Mouse (Mus musculus) heart, adult 11 months (tissue): Measurements from ENCODE around the gene Ttc23.
A peak's percentile ranks its signal among the peaks of the same experiment; 100 is the strongest.

ENCODE experiments used
- DNase-seq: peaks from one replicate; pipeline ENCODE4 v3.0.0; 2022

The Ttc23 gene

GRCm38 (mm10) chr7:67754606-67755005, 107.4 kb downstream of the Ttc23 start:
- DNase-seq = peak; percentile 98

GRCm38 (mm10) chr7:67755366-67755765, 108.2 kb downstream of the Ttc23 start:
- peak; percentile 81 for DNase-seq

- peak; percentile 68 for DNase-seq
These were observed 109.4 kb downstream of the Ttc23 start for GRCm38 (mm10) chr7:67756636-67757035.

- DNase-seq = peak; percentile 97
These were observed 111.3 kb downstream of the Ttc23 start for GRCm38 (mm10) chr7:67758506-67758857.

GRCm38 (mm10) chr7:67758858-67759628, 111.8 kb downstream of the Ttc23 start:
- DNase-seq = no peak

GRCm38 (mm10) chr7:67759629-67759995, 112.4 kb downstream of the Ttc23 start, which contains the start of gene Synm:
TSS of gene Synm (minus strand) at chr7:67759742.
- DNase-seq = peak; percentile 99

GRCm38 (mm10) chr7:67763625-67764024, 116.4 kb downstream of the Ttc23 start:
- no peak for DNase-seq

- DNase-seq = no peak
These were observed 120.9 kb downstream of the Ttc23 start for GRCm38 (mm10) chr7:67768125-67768524.

- no peak for DNase-seq
These were observed 122.3 kb downstream of the Ttc23 start for GRCm38 (mm10) chr7:67769487-67769886.

GRCm38 (mm10) chr7:67772231-67772630, 125.0 kb downstream of the Ttc23 start:
- no peak for DNase-seq

- DNase-seq = no peak
These were observed 128.4 kb downstream of the Ttc23 start for GRCm38 (mm10) chr7:67775623-67776022.

- DNase-seq = no peak
These were observed 129.6 kb downstream of the Ttc23 start for GRCm38 (mm10) chr7:67776636-67777305.

- DNase-seq = no peak
These were observed 140.7 kb downstream of the Ttc23 start for GRCm38 (mm10) chr7:67787861-67788260.

GRCm38 (mm10) chr7:67788713-67789112, 141.5 kb downstream of the Ttc23 start:
- DNase-seq = no peak

- no peak for DNase-seq
These were observed 144.0 kb downstream of the Ttc23 start for GRCm38 (mm10) chr7:67791256-67791655.

- DNase-seq = no peak
These were observed 146.2 kb downstream of the Ttc23 start for GRCm38 (mm10) chr7:67793449-67793848.

- peak; percentile 84 for DNase-seq
These were observed 149.9 kb downstream of the Ttc23 start for GRCm38 (mm10) chr7:67797065-67797464.

- no peak for DNase-seq
These were observed 151.3 kb downstream of the Ttc23 start for GRCm38 (mm10) chr7:67798476-67798875.

GRCm38 (mm10) chr7:67800547-67800946, 153.3 kb downstream of the Ttc23 start:
- DNase-seq = peak; percentile 84

GRCm38 (mm10) chr7:67801022-67801421, 153.8 kb downstream of the Ttc23 start:
- peak; percentile 84 for DNase-seq

- peak; percentile 98 for DNase-seq
These were observed 156.0 kb downstream of the Ttc23 start for GRCm38 (mm10) chr7:67803015-67803856.

GRCm38 (mm10) chr7:67803857-67804215, 156.6 kb downstream of the Ttc23 start:
- DNase-seq = no peak
